Mouse (Mus musculus) monocyte, adult 2 months (primary cell): ENCODE measurements around the gene Phactr1.

Experiments used
- DNase-seq, 2 experiments: peaks; one replicate each; pipeline ENCODE4 v3.0.0; 2022; ENCODE audit warnings: low spot score in 2 of 2, low read depth in 1 of 2

The Phactr1 gene

GRCm38 (mm10) chr13:43009596-43009995, 329.2 kb downstream of the Phactr1 start:
- DNase-seq = no peak

GRCm38 (mm10) chr13:43011516-43011915, 331.1 kb downstream of the Phactr1 start:
- DNase-seq = no peak

GRCm38 (mm10) chr13:43013984-43014383, 333.6 kb downstream of the Phactr1 start:
- no peak for DNase-seq

GRCm38 (mm10) chr13:43015768-43016167, 335.3 kb downstream of the Phactr1 start:
- DNase-seq = no peak

GRCm38 (mm10) chr13:43018863-43019262, 338.4 kb downstream of the Phactr1 start:
- no peak for DNase-seq

GRCm38 (mm10) chr13:43021031-43021430, 340.6 kb downstream of the Phactr1 start:
- DNase-seq = no peak

- no peak for DNase-seq
These were observed 342.6 kb downstream of the Phactr1 start for GRCm38 (mm10) chr13:43023005-43023404.

- no peak for DNase-seq
These were observed 347.1 kb downstream of the Phactr1 start for GRCm38 (mm10) chr13:43027568-43027967.

GRCm38 (mm10) chr13:43030222-43030621, 349.8 kb downstream of the Phactr1 start:
- DNase-seq = no peak

GRCm38 (mm10) chr13:43032451-43032850, 352.0 kb downstream of the Phactr1 start:
- no peak for DNase-seq

- no peak for DNase-seq
These were observed 356.1 kb downstream of the Phactr1 start for GRCm38 (mm10) chr13:43036510-43036909.

GRCm38 (mm10) chr13:43042766-43043165, 362.3 kb downstream of the Phactr1 start:
- DNase-seq = no peak

GRCm38 (mm10) chr13:43048553-43048952, 368.1 kb downstream of the Phactr1 start:
- no peak for DNase-seq

GRCm38 (mm10) chr13:43053201-43053600, 372.8 kb downstream of the Phactr1 start:
- DNase-seq = no peak

- DNase-seq = no peak
These were observed 374.7 kb downstream of the Phactr1 start for GRCm38 (mm10) chr13:43055136-43055535.

- no peak for DNase-seq
These were observed 376.7 kb downstream of the Phactr1 start for GRCm38 (mm10) chr13:43057104-43057503.

- no peak for DNase-seq
These were observed 382.9 kb downstream of the Phactr1 start for GRCm38 (mm10) chr13:43063355-43063754.

GRCm38 (mm10) chr13:43068716-43069265, 388.4 kb downstream of the Phactr1 start:
- no peak for DNase-seq

- DNase-seq = no peak
These were observed 390.1 kb downstream of the Phactr1 start for GRCm38 (mm10) chr13:43070496-43070895.

- no peak for DNase-seq
These were observed 390.5 kb downstream of the Phactr1 start for GRCm38 (mm10) chr13:43070971-43071370.

GRCm38 (mm10) chr13:43075456-43075855, 395.0 kb downstream of the Phactr1 start:
- DNase-seq = no peak

GRCm38 (mm10) chr13:43077485-43077884, 397.1 kb downstream of the Phactr1 start:
- no peak for DNase-seq

GRCm38 (mm10) chr13:43085226-43085625, 404.8 kb downstream of the Phactr1 start:
- DNase-seq = no peak

- DNase-seq = no peak
These were observed 413.9 kb downstream of the Phactr1 start for GRCm38 (mm10) chr13:43094365-43094764.
